Mouse (Mus musculus): Measurements from ENCODE around the gene Top2b. TPM values are rescaled to one million over a fixed set of nuclear protein-coding genes. Genes with fewer than 3 reads are reported as not detected.

Gene Top2b
- polyA plus RNA-seq (2014; fragmentation: Illumina TruSeq; extraction: RNeasy Lipid Tissue Mini Kit (QIAGEN cat#74804)): 416 TPM

GRCm38 (mm10) chr14:16364878-16365337, at the start of gene Top2b:
Top2b (plus strand) TSS chr14:16365179.

Other genes with a start within 250 kb of the Top2b start
- 116 TPM for gene Ngly1, start 115.9 kb upstream of the Top2b start, polyA plus RNA-seq (2014; fragmentation: Illumina TruSeq; extraction: RNeasy Lipid Tissue Mini Kit (QIAGEN cat#74804))
- 22.0 TPM for gene Oxsm, start 115.4 kb upstream of the Top2b start, polyA plus RNA-seq (2014; fragmentation: Illumina TruSeq; extraction: RNeasy Lipid Tissue Mini Kit (QIAGEN cat#74804))

All from ovary, adult 10 weeks (tissue).